Mouse (Mus musculus): ENCODE data around the gene Cfap58. TPM values are rescaled to one million over a fixed set of nuclear protein-coding genes. Genes with fewer than 3 reads are reported as not detected.

Gene Cfap58
- polyA plus RNA-seq, 1 experiment from 2014 or later, result 0.09 TPM

DNA sequence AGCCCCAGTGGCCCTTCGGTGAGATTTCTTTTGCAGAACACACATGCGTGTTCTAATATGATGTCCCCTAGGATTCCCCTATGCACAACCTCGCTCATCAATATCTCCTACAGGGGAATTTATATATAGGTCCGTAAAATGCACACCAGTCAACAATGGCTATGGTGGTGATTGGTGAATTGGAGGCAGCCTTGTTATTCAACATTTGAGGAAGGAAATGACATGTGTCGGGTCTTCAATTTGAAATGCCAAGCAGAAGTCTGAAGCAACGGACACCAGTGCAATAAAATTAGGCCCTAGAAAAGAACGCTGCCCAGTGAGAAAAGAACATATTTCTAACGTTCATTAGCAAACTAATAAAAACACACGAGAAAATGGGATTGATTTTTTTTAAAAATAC, 537 bp upstream of the Cfap58 start:
- Histone ChIP-seq H3K4me1 (ENCODE audit: control insufficient read depth, insufficient read depth, low read length) (peaks cover 5% of the 10 kb centered on the region; the same call in 1 of the 2 replicates), H3K27ac (ENCODE audit: low read length) (no peak overlapping the region), H3K9ac (ENCODE audit: low read length) (no peak overlapping the region), H3K4me3 (ENCODE audit: low read length) (peak overlapping the region; percentile 47), H3K27me3 (ENCODE audit: control insufficient read depth, insufficient read depth, low read length) (peaks cover 11% of the 10 kb centered on the region), H3K36me3 (ENCODE audit: control insufficient read depth, insufficient read depth) (no peaks in the 10 kb centered on the region), H3K4me2 (ENCODE audit: low read depth, low read length) (peak overlapping the region; percentile 83), H3K9me3 (replicated peaks; ENCODE audit: control insufficient read depth, low read length) (no peaks in the 10 kb centered on the region)
- no peak for ATAC-seq (replicated peaks; ENCODE audit: extremely low read depth, insufficient read depth, low FRiP score)
- WGBS, result 67% methylated on average over 9 of the region's 9 CpGs

DNA sequence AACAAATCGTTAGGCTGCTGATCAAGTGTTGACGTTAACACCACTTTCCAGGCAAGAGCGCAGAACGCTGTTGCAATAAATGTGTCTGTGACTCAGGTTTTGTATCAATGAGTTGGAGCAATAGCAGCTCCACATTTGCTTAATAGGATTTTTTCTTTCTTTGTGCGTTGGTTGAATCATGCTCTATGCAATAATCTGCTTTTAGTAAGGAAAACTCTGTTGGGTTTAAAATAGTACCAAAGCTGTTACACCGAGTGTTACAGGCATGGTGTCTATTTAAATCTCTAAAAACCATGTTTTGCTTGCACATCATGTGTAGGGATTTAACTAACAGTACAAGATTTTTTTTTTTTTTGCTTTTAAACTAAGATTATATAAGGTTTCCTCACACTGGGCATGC, 1.9 kb downstream of the Cfap58 start:
- ATAC-seq (replicated peaks; ENCODE audit: extremely low read depth, insufficient read depth, low FRiP score), result no peak
- no peak overlapping the region for H3K9ac ChIP-seq (ENCODE audit: low read length)
- H3K27me3 ChIP-seq (ENCODE audit: control insufficient read depth, insufficient read depth, low read length), result peaks cover 11% of the 10 kb centered on the region
- H3K4me3 ChIP-seq (ENCODE audit: low read length), result no peak overlapping the region
- no peak overlapping the region for H3K27ac ChIP-seq (ENCODE audit: low read length)
- H3K4me2 ChIP-seq (ENCODE audit: low read depth, low read length), result no peak overlapping the region
- H3K4me1 ChIP-seq (ENCODE audit: control insufficient read depth, insufficient read depth, low read length), result peaks cover 5% of the 10 kb centered on the region; the same call in 1 of the 2 replicates
- H3K36me3 ChIP-seq (ENCODE audit: control insufficient read depth, insufficient read depth), result no peaks in the 10 kb centered on the region
- H3K9me3 ChIP-seq (replicated peaks; ENCODE audit: control insufficient read depth, low read length), result no peaks in the 10 kb centered on the region
- WGBS, result 78% methylated on average over 6 of the region's 6 CpGs

DNA sequence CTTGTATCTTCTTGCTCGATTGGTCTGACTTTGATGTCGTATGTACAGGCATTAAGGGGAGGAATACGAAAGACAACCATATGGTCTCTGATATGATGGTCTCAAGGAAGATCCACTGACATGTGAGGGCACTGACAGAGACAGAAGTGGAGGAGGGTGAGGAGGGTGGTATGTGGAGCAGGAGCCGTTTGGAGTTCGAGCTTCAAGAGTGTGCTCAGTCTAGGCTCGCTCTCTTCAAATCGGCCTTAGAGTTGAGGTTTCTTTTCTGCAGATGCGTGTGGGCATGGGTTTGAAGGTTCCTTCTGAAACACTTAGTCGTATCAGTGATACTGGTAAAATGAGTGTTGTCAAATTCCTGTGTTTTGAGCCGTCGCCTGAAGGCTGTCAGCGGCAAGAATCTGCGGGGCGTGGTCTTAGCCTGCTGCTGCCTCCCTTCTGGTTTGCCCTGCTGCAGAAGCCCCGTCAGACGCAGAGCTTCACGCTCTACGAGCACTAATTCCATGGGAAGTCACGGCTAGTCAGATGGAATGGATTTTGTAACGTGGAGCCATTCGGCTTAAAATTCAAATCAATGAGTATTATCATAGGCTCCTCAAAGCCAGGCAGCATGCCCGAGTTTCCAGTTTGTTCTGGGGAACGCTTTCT, 9.5 kb downstream of the Cfap58 start:
- Histone ChIP-seq H3K36me3 (ENCODE audit: control insufficient read depth, insufficient read depth) (no peaks in the 10 kb centered on the region), H3K27me3 (ENCODE audit: control insufficient read depth, insufficient read depth, low read length) (0 out of 2 replicates have a peak, but pooled peaks cover 2% of the 10 kb centered on the region), H3K9me3 (replicated peaks; ENCODE audit: control insufficient read depth, low read length) (no peaks in the 10 kb centered on the region), H3K4me3 (ENCODE audit: low read length) (peak overlapping the region; percentile 34; the same call in 1 of the 2 replicates), H3K4me1 (ENCODE audit: control insufficient read depth, insufficient read depth, low read length) (no peaks in the 10 kb centered on the region), H3K9ac (ENCODE audit: low read length) (no peak overlapping the region), H3K4me2 (ENCODE audit: low read depth, low read length) (peak overlapping the region; percentile 56), H3K27ac (ENCODE audit: low read length) (no peak overlapping the region)
- no peak for ATAC-seq (replicated peaks; ENCODE audit: extremely low read depth, insufficient read depth, low FRiP score)
- WGBS, result 33% methylated on average over 23 of the region's 23 CpGs

DNA sequence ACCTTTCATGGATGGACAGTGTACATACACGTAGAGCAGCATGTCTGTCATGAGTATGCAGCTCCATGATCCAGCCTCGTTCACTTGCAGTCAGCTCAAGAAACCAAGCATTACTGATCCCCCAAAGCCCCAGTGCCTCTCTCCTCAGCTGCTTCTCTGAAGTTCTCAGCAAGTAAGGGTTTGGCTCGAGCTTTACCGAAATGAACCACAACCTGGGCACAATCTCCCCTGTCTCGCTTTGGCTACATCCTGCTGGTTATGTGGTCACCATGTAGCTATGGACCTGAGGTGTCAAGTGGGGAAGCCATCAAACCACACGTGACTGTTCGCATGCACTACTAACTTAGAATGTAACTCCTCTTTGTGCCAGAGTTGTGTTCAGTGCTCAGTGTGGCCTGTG, 13.5 kb downstream of the Cfap58 start:
- Histone ChIP-seq H3K4me3 (ENCODE audit: low read length) (no peak overlapping the region), H3K4me2 (ENCODE audit: low read depth, low read length) (no peak overlapping the region), H3K27me3 (ENCODE audit: control insufficient read depth, insufficient read depth, low read length) (0 out of 2 replicates have a peak, but pooled peaks cover 2% of the 10 kb centered on the region), H3K27ac (ENCODE audit: low read length) (no peak overlapping the region), H3K9ac (ENCODE audit: low read length) (no peak overlapping the region), H3K9me3 (replicated peaks; ENCODE audit: control insufficient read depth, low read length) (no peaks in the 10 kb centered on the region), H3K36me3 (ENCODE audit: control insufficient read depth, insufficient read depth) (no peaks in the 10 kb centered on the region), H3K4me1 (ENCODE audit: control insufficient read depth, insufficient read depth, low read length) (no peaks in the 10 kb centered on the region)
- ATAC-seq (replicated peaks; ENCODE audit: extremely low read depth, insufficient read depth, low FRiP score), result no peak
- WGBS, result 76% methylated on average over 7 of the region's 7 CpGs

DNA sequence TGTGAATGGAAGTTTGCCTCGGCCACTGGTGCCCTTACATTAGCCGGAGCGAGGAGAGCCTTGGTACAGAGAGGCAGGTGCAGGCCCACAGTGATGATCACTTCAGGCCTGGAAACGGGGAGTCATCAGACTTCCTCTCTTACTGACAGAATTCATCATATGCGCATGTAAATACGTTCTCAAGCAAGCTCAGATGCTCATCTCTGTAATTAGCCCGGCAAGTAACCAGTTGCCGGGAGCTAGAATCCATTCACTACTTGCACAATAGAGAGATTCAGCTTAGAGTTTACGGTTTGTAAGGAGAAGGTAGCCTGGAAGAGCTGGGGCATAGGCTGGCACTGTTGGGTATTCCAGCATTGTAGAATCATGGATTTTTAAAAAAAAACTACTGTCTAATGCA, 15.7 kb downstream of the Cfap58 start:
- no peak for ATAC-seq (replicated peaks; ENCODE audit: extremely low read depth, insufficient read depth, low FRiP score)
- Histone ChIP-seq H3K27ac (ENCODE audit: low read length) (no peak overlapping the region), H3K4me3 (ENCODE audit: low read length) (no peak overlapping the region), H3K4me1 (ENCODE audit: control insufficient read depth, insufficient read depth, low read length) (no peaks in the 10 kb centered on the region), H3K27me3 (ENCODE audit: control insufficient read depth, insufficient read depth, low read length) (no peaks in the 10 kb centered on the region), H3K36me3 (ENCODE audit: control insufficient read depth, insufficient read depth) (no peaks in the 10 kb centered on the region), H3K9ac (ENCODE audit: low read length) (no peak overlapping the region), H3K9me3 (replicated peaks; ENCODE audit: control insufficient read depth, low read length) (no peaks in the 10 kb centered on the region), H3K4me2 (ENCODE audit: low read depth, low read length) (no peak overlapping the region)
- 85% methylated on average over 9 of the region's 9 CpGs for WGBS

DNA sequence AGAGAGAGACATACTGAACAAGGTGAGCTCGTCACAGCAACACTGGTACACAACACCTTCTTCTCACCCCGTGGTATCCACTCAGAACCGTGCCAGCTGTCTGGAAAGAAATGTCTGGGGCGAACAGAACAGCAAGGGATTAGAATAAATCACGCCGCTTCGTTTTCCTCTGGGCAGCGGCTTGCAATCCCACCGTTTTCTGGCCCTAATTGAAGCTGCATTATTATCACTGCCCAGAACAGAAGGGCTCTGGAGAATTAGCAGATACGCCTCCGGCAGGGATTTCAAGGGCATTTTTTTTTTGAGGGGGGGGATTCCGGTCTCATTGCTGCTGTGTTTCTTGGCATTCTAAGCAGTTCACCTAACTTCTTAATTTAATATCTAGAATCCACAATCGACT, 20.7 kb downstream of the Cfap58 start:
- Histone ChIP-seq H3K27ac (ENCODE audit: low read length) (no peak overlapping the region), H3K9me3 (replicated peaks; ENCODE audit: control insufficient read depth, low read length) (no peaks in the 10 kb centered on the region), H3K36me3 (ENCODE audit: control insufficient read depth, insufficient read depth) (no peaks in the 10 kb centered on the region), H3K4me2 (ENCODE audit: low read depth, low read length) (no peak overlapping the region), H3K4me3 (ENCODE audit: low read length) (no peak overlapping the region), H3K27me3 (ENCODE audit: control insufficient read depth, insufficient read depth, low read length) (no peaks in the 10 kb centered on the region), H3K4me1 (ENCODE audit: control insufficient read depth, insufficient read depth, low read length) (no peaks in the 10 kb centered on the region), H3K9ac (ENCODE audit: low read length) (no peak overlapping the region)
- WGBS, result 69% methylated on average over 13 of the region's 13 CpGs
- ATAC-seq (replicated peaks; ENCODE audit: extremely low read depth, insufficient read depth, low FRiP score), result no peak

DNA sequence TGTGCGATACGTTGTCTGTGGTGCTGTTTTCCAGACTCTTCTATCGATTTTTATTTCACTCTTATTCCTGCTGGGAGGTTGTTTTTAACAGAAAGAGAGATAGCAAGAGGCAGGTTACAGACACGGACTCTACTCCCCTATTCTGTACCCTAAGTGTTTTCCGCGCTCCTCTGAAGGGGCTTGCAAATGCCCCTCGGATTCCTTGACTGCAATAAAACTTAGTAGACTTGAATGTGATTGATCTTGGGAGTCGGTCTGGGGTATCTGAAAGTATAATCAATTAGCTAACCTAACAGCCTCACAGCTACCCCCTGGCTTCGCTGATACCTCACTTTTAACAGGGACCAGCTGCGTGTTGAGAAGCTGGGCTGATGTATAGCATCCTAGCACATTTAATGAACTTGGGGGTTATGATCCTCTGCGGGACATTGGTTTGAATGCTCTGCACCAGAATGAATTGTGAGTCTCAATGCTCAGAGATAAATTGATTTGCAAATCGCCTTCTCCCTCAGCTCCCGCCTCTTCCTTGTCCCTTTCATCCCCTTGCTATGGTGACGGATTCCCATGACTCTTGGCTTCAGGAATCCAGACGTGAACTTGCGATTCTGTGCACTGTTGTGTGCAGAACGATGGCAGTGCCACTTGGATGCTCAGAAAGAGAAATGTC, 31.7 kb downstream of the Cfap58 start:
- H3K36me3 ChIP-seq (ENCODE audit: control insufficient read depth, insufficient read depth), result no peaks in the 10 kb centered on the region

DNA sequence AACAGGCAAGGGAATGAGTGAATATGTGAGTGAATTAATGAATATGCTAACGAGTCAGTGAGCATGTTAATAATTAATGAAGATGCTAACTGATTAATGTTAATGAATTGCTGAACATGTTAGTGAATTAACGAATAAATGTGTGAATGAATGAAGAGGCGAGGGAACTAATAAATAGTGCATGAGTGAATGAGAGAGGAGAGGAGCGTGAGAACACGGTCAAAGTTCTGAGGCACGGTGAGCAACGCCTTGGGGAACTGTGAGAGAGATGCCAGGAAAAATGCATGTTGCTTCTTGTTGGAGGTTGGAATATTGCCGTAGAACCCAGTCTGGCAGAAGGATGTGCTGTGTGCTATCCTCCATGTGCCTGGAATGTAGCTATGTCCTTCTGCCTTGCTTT, 33.6 kb downstream of the Cfap58 start:
- no peaks in the 10 kb centered on the region for H3K27me3 ChIP-seq (ENCODE audit: control insufficient read depth, insufficient read depth, low read length)
- no peaks in the 10 kb centered on the region for H3K4me1 ChIP-seq (ENCODE audit: control insufficient read depth, insufficient read depth, low read length)
- WGBS, result 87% methylated on average over 8 of the region's 8 CpGs
- no peak for ATAC-seq (replicated peaks; ENCODE audit: extremely low read depth, insufficient read depth, low FRiP score)
- no peaks in the 10 kb centered on the region for H3K36me3 ChIP-seq (ENCODE audit: control insufficient read depth, insufficient read depth)
- H3K4me2 ChIP-seq (ENCODE audit: low read depth, low read length), result no peak overlapping the region
- no peak overlapping the region for H3K27ac ChIP-seq (ENCODE audit: low read length)
- no peak overlapping the region for H3K4me3 ChIP-seq (ENCODE audit: low read length)
- H3K9me3 ChIP-seq (replicated peaks; ENCODE audit: control insufficient read depth, low read length), result no peaks in the 10 kb centered on the region
- H3K9ac ChIP-seq (ENCODE audit: low read length), result no peak overlapping the region

More for the DNA sequence above, 31.7 kb downstream of the Cfap58 start:
- H3K4me3 ChIP-seq (ENCODE audit: low read length), result no peak overlapping the region
- 0 out of 2 replicates have a peak, but pooled peaks cover 2% of the 10 kb centered on the region for H3K9me3 ChIP-seq (replicated peaks; ENCODE audit: control insufficient read depth, low read length)
- H3K27ac ChIP-seq (ENCODE audit: low read length), result no peak overlapping the region
- no peak overlapping the region for H3K4me2 ChIP-seq (ENCODE audit: low read depth, low read length)
- ATAC-seq (replicated peaks; ENCODE audit: extremely low read depth, insufficient read depth, low FRiP score), result no peak
- H3K9ac ChIP-seq (ENCODE audit: low read length), result no peak overlapping the region
- H3K27me3 ChIP-seq (ENCODE audit: control insufficient read depth, insufficient read depth, low read length), result no peaks in the 10 kb centered on the region
- WGBS, result 66% methylated on average over 17 of the region's 17 CpGs
- no peaks in the 10 kb centered on the region for H3K4me1 ChIP-seq (ENCODE audit: control insufficient read depth, insufficient read depth, low read length)

DNA sequence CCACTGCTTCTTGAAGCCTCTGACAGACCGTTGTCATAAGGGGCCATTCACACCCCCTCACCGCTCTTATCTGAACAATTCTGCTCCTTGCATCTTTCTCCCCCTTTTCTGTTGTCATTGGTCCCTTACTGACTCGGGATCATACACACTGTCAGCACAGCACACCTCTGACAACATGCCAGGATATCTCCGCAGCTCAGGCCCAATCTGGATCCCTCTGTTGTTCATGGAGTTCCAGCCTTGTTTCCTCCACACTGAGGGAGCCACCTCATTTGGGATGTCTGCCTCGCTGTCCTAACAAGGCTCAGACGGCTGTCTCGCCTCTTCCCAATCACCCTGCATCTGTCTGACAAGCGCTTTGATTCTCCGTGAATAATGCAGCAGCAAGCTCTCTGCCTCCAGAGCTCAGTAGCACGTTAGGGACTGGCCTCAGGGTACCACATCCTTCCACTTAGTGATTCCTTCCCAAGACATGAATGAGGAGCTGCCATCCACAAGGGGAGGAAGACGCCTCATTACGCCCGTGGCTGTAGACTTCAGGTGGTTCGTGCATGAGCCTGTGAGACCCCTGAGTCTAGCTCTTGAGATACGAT, 40.7 kb downstream of the Cfap58 start:
- Histone ChIP-seq H3K27me3 (ENCODE audit: control insufficient read depth, insufficient read depth, low read length) (no peaks in the 10 kb centered on the region), H3K4me1 (ENCODE audit: control insufficient read depth, insufficient read depth, low read length) (no peaks in the 10 kb centered on the region), H3K9me3 (replicated peaks; ENCODE audit: control insufficient read depth, low read length) (no peaks in the 10 kb centered on the region), H3K9ac (ENCODE audit: low read length) (no peak overlapping the region), H3K4me3 (ENCODE audit: low read length) (no peak overlapping the region), H3K27ac (ENCODE audit: low read length) (no peak overlapping the region), H3K4me2 (ENCODE audit: low read depth, low read length) (no peak overlapping the region), H3K36me3 (ENCODE audit: control insufficient read depth, insufficient read depth) (no peaks in the 10 kb centered on the region)
- WGBS, result 65% methylated on average over 15 of the region's 15 CpGs
- no peak for ATAC-seq (replicated peaks; ENCODE audit: extremely low read depth, insufficient read depth, low FRiP score)
